In the genomic region with DNA sequence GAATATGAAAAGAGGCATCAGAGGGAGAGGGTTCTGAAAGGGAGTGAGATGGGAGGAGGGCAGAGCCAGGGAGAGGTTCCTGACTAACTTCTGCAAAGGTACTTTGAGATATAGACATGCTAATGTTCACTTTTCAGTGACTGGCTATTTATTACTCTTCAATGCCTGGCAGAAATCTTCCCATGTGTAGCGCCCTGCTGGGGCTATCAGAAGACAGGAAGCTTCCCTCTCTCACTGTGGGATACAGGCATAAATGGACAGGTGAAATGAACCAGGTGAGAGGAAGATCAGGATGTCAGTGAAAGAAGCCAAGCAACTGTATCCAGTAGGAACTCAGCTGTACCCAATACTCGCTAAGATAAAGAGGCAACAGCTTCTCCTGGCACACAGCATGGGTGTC, we compare ENCODE assay signal across 27 mouse cellular contexts.
"Had no signal": no experiment of that assay in that cellular context is flagged by ENCODE, and none has a peak within 500 bp of the region (broad histone marks: within the 10 kb centered on the region; RNA-seq: fewer than 3 reads in every experiment).

No protein-coding gene starts in this region.

- H3K27me3 ChIP-seq: heart, embryonic 12.5 days; kidney, embryonic 15.5 days; limb, embryonic 12.5 days; liver, embryonic 13.5 days; liver, embryonic 15.5 days had no signal

- H3K36me3 ChIP-seq: heart, embryonic 12.5 days; hindbrain, embryonic 10.5 days; hindbrain, embryonic 12.5 days; kidney, embryonic 15.5 days; limb, embryonic 12.5 days; liver, embryonic 13.5 days; liver, embryonic 15.5 days had no signal

- H3K9me3 ChIP-seq: heart, embryonic 12.5 days; hindbrain, embryonic 10.5 days; hindbrain, embryonic 12.5 days; kidney, embryonic 15.5 days; limb, embryonic 12.5 days; liver, embryonic 13.5 days; liver, embryonic 15.5 days had no signal

- DNase-seq: gastrocnemius, adult 2 months; gastrocnemius, postnatal 10 days; gastrocnemius, postnatal 25 days; heart, adult 2 months; heart, postnatal 10 days; heart, postnatal 4 days; kidney, adult 11 months; kidney, adult 2 months; kidney, adult 9 months; kidney, postnatal 14 days; kidney, postnatal 36 days; layer of hippocampus, adult 9-11 months; layer of hippocampus, postnatal 36 days; left cerebral cortex, postnatal 4 days; liver; liver, embryonic 13.5 days had no signal

- H3K4me3 ChIP-seq: gastrocnemius, adult 2 months; heart, adult 2 months; heart, embryonic 12.5 days; hindbrain, embryonic 10.5 days; hindbrain, embryonic 12.5 days; kidney, embryonic 15.5 days; limb, embryonic 12.5 days; liver, embryonic 13.5 days; liver, embryonic 15.5 days had no signal

- H3K4me1 ChIP-seq: hindbrain, embryonic 12.5 days; kidney, embryonic 15.5 days; limb, embryonic 12.5 days; liver, embryonic 13.5 days; liver, embryonic 15.5 days had no signal

- H3K4me2 ChIP-seq: heart, embryonic 12.5 days; hindbrain, embryonic 12.5 days; hindbrain, embryonic 14.5 days; kidney, embryonic 15.5 days; limb, embryonic 12.5 days; liver, embryonic 11.5 days; liver, embryonic 13.5 days; liver, embryonic 15.5 days had no signal

- H3K27ac ChIP-seq: gastrocnemius, adult 2 months; heart, adult 2 months; hindbrain, embryonic 10.5 days; hindbrain, embryonic 12.5 days; hindbrain, embryonic 14.5 days; kidney, embryonic 15.5 days; kidney, postnatal 0 days; limb, embryonic 12.5 days; liver, embryonic 13.5 days; liver, embryonic 15.5 days had no signal

- H3K9ac ChIP-seq: heart, embryonic 12.5 days; hindbrain, embryonic 12.5 days; hindbrain, embryonic 14.5 days; kidney, embryonic 15.5 days; limb, embryonic 12.5 days; liver, embryonic 13.5 days; liver, embryonic 15.5 days had no signal

- ATAC-seq: hindbrain, embryonic 16.5 days; intestine, embryonic 16.5 days had no signal
